Mouse (Mus musculus) c-Kit-negative CD71-positive TER-119-positive erythroid progenitor cells, embryonic 14.5 days (primary cell): Measurements from ENCODE around the gene Tada3.
A peak's percentile ranks its signal among the peaks of the same experiment; 100 is the strongest.
"Not testable (repeated sequence)": the region's sequence is repeated elsewhere in the genome, so short reads cannot be mapped to it uniquely, and the experiment has no call there.

Experiments
- DNase-seq: peaks from one replicate; pipeline ENCODE4 v3.0.0-alpha.2; 2013; ENCODE audit warnings: low read depth, low spot score

Gene Tada3

GRCm38 (mm10) chr6:113343177-113344092 is 34.2 kb downstream of the Tada3 start, which contains the start of gene Camk1:
Camk1 (minus strand) TSS chr6:113343984.
- no peak for DNase-seq

GRCm38 (mm10) chr6:113342297-113342696 is 35.4 kb downstream of the Tada3 start:
- DNase-seq, result no peak

- DNase-seq, result no peak
Measured at GRCm38 (mm10) chr6:113341574-113341973, 36.1 kb downstream of the Tada3 start.

- DNase-seq, result no peak
Measured at GRCm38 (mm10) chr6:113336852-113337620, 40.6 kb downstream of the Tada3 start.

- DNase-seq, result no peak
Measured at GRCm38 (mm10) chr6:113334216-113334615, 43.5 kb downstream of the Tada3 start.

GRCm38 (mm10) chr6:113333137-113333950 is 44.3 kb downstream of the Tada3 start:
- DNase-seq, result no peak

- not testable (repeated sequence) for DNase-seq
Measured at GRCm38 (mm10) chr6:113332734-113333133, 44.9 kb downstream of the Tada3 start.

GRCm38 (mm10) chr6:113331721-113332120 is 46.0 kb downstream of the Tada3 start:
- DNase-seq, result no peak

GRCm38 (mm10) chr6:113330547-113330946 is 47.1 kb downstream of the Tada3 start:
- DNase-seq, result no peak

GRCm38 (mm10) chr6:113329396-113329795 is 48.3 kb downstream of the Tada3 start:
- DNase-seq, result no peak

- DNase-seq, result peak; percentile 97
Measured at GRCm38 (mm10) chr6:113326533-113327315, 51.0 kb downstream of the Tada3 start, which contains the start of gene Ogg1. Ogg1 (plus strand) TSS chr6:113326972.
